Mouse (Mus musculus): ENCODE measurements at regions not wholly inside any gene's neighbourhood (a gene's known extent, or its start where the extent isn't known, plus 50 kb on each side); places are given as distances from the start of the nearest gene placed in this dataset.
A peak's percentile ranks its signal among the peaks of the same experiment; 100 is the strongest.

DNA sequence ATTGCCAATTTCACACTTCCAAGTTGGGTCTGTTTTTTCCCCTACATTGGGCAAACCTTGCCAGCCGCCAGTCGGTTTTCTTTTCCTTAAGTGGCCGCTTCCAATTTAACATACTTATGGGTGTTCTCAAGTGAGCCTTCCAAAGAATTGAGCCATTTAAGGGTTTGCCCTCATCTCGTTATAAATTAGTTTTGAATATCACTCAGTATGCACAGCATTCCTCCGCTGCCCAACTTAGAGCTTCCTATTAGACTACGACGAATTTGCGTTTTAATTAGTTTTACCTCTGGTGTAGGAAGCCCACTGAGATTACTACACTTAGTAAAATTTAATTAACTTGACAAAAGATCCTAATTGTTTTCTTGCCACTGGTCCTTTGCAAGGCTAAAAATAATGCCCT lies 209.9 kb downstream of the Cdh11 start:
- DNase-seq (ENCODE audit: low read depth), result no peak

DNA sequence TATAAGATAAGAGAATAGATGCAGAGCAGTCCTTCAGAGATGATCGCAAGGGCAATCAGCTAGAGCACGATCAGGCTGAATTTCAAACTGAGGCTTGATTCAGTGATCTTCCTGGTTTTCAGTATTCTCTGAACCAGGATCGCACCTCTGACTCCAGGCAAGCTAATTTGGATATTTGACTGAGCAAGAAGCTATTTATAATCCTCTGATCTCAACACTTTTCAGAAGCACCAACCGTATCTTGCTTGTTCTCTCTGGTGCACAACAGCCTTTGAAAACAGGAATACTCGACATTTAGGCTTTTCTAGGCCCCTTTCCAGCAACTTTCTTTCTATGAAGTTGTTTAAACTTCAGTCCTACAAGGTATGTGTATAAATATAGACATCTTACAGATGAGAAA lies 217.7 kb downstream of the Cdh11 start:
- DNase-seq (ENCODE audit: low read depth), result no peak

- no peak for DNase-seq (ENCODE audit: low read depth)
These were observed 231.2 kb downstream of the Cdh11 start for GRCm38 (mm10) chr8:102554213-102554612.

GRCm38 (mm10) chr8:102553348-102553935 lies 232.0 kb downstream of the Cdh11 start:
- DNase-seq (ENCODE audit: low read depth), result no peak

GRCm38 (mm10) chr8:102538886-102539285 lies 246.6 kb downstream of the Cdh11 start:
- DNase-seq (ENCODE audit: low read depth), result no peak

DNA sequence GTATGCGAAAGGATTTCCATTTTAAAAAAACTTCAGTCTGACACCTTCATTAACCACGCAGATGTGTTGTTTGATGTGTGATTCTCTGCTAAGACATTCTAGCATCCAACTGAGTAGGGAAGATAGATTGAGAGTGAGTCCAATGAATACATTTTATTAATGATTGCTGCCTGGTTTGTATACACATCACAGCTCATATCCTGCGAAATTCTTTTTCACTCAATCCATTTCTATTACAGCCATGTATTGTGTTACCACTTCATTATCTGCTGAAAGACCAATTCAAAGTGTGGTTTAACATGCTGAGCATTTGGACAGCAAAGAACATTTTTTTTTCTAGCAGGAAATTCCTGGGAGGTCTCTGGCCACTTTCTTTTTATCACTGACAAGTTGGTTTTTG lies 247.4 kb downstream of the Cdh11 start:
- no peak for DNase-seq (ENCODE audit: low read depth)

DNA sequence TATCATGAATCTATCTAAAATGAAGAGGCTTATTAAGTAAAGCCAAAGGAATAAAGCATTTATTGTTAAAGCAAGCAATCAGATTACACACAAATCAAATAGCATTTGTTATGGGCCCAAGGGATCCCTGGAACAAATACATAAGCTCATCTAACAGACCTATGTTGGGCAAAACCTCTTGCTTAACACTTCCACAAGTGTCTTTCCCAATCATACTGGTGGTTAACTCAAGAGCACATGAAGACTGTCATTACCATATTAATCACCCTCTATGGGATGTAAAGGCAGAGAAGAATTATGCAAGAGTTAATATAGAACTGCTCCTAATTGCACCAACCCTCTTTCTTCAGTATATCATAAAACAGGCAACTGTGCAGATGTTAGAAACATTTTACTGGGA lies 267.0 kb downstream of the Cdh11 start:
- DNase-seq (ENCODE audit: low read depth), result no peak

GRCm38 (mm10) chr8:102515748-102516147 lies 269.7 kb downstream of the Cdh11 start:
- DNase-seq (ENCODE audit: low read depth), result no peak

DNA sequence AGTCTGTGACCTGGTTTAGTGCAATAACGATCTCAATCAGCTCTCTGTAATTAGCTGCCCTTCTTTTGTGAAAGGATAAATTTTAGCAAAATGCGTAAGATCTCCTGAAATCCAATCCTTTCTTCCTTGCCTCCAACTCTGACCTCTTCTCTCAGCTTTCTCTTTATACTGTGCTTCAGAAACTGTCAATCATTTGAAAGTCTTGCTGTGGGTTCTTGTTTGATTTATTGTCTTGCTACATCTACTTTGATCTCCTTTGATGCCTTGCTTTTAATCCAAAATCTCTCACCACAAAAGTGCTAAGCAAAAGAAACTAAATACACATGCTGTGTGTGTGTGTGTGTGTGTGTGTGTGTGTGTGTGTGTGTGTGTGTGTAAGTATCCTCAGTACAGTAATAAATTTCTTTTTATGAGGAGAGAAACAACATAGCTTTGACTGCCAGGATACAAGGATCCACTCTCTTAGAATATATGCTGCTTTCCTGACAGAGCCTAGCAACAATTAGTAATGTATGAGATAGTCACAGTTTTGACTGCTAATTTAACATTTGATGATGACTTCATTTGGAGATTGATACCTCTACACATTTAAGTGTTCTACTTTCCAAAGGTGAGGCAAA lies 270.5 kb downstream of the Cdh11 start:
- no peak for DNase-seq (ENCODE audit: low read depth)

GRCm38 (mm10) chr8:102500751-102501150 lies 284.7 kb downstream of the Cdh11 start:
- no peak for DNase-seq (ENCODE audit: low read depth)

GRCm38 (mm10) chr8:102500202-102500601 lies 285.2 kb downstream of the Cdh11 start:
- peak; percentile 20 for DNase-seq (ENCODE audit: low read depth)

- DNase-seq (ENCODE audit: low read depth), result no peak
These were observed 286.4 kb downstream of the Cdh11 start for GRCm38 (mm10) chr8:102499091-102499490.

- no peak for DNase-seq (ENCODE audit: low read depth)
These were observed 288.3 kb downstream of the Cdh11 start for GRCm38 (mm10) chr8:102497160-102497559.

- DNase-seq (ENCODE audit: low read depth), result no peak
These were observed 288.7 kb downstream of the Cdh11 start for GRCm38 (mm10) chr8:102496698-102497097.

GRCm38 (mm10) chr8:102496021-102496420 lies 289.4 kb downstream of the Cdh11 start:
- no peak for DNase-seq (ENCODE audit: low read depth)

DNA sequence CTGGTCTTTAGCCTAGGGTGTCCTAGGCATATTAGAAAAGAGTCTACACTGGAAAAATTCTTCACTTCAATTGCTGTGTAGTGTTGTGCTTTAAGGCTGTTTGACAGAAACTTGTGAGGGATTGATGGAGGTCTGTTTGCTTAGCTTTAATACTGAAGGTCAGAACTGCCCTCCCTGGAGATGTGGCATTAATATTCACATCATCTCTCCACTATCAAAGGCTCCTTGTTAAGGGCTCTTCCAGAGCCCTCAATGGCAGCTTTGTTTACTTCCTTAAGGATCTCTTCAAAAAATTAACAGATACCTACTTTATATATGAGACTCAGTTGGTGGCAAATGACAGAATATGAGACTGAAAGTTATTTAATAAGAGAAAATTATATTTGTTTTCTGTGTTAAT lies 294.4 kb downstream of the Cdh11 start:
- no peak for DNase-seq (ENCODE audit: low read depth)

DNA sequence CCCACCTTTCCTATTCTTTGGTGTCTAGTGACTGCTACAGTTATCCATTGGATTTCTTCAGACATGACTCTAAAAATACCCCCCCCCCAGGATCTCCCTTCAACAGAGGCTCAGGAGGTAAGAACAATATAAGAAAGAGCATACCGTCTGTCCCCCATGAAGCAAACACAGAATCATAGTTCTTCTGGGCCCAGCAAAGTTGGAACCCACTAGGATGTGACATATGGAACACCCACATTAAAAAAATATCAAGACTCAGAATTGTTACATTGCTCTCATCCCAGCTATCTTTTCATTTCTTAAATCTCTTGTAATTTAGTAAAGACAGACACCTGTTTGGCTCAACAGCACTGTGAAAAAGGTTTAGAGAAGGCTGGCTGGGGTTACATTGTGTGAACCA lies 297.2 kb downstream of the Cdh11 start:
- no peak for DNase-seq (ENCODE audit: low read depth)

- no peak for DNase-seq (ENCODE audit: low read depth)
These were observed 297.6 kb downstream of the Cdh11 start for GRCm38 (mm10) chr8:102487796-102488195.

DNA sequence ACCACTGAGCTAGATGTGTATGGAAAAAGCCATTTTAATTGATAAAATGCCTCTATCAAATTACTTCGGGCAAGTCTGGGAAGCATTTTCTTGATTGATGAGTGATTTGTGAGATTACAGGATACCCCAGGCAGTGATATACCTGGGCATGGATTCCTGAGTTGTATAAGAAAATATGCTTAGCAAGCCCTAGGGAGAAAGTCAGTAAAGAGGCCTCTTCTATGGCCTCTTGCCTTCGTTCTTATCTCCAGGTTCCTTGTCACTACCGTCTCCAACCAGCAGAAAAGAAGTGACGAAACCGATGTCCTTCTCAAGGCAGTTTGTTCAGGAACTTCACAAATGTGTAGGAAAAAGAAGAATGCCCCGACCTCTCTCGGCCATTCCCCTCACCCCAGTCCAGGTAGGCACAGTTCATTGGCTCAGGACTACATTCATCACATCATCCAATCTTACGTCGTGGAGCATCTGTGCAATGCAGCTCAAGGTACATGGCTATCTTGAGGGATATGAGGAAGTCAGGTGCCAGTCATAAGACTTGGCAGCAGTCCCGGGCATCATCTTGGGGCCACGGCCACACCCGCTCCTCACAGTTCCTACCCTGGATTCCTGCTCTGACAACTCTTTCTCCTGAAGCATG lies 310.2 kb downstream of the Cdh11 start:
- DNase-seq (ENCODE audit: low read depth), result no peak

- DNase-seq (ENCODE audit: low read depth), result no peak
These were observed 311.2 kb downstream of the Cdh11 start for GRCm38 (mm10) chr8:102474192-102474591.

GRCm38 (mm10) chr8:102471352-102471751 lies 314.1 kb downstream of the Cdh11 start:
- no peak for DNase-seq (ENCODE audit: low read depth)

DNA sequence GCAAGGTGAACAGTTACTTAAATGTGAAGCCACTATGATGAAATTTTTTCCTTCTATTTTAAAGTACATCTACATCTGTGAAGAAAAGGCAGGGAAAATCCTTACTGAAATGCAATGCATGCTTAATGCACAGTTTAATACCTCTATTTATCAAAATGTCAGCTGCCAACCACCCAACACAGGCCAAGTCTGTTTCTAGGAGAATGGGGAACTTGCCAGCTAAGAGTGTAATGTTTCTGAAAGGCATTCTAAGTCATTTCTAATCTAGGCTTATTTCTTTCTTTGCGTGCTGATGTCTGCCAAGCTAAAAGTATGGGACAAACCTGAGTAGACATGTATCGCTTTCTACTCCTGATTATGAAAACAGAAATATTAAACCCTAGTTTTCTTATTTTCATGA lies 322.8 kb downstream of the Cdh11 start:
- DNase-seq (ENCODE audit: low read depth), result no peak

DNA sequence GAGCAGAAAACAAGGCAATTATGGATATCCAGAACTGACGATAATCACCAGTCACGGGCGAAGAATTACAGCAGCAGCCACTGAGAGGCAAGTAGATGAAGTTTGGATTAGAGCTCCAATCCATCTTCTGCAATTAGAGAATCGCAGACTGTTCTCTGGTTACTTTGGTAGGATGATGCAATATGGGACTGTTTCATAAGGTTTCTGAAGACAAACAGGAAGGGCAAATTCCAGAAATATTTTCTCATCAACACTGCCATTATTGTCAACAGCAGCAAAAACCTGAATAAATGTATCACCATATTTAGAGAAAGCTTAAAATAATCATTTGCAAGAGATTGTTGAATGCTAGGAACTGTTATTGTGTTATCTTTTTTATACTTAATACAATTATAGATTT lies 342.4 kb downstream of the Cdh11 start:
- DNase-seq (ENCODE audit: low read depth), result no peak

DNA sequence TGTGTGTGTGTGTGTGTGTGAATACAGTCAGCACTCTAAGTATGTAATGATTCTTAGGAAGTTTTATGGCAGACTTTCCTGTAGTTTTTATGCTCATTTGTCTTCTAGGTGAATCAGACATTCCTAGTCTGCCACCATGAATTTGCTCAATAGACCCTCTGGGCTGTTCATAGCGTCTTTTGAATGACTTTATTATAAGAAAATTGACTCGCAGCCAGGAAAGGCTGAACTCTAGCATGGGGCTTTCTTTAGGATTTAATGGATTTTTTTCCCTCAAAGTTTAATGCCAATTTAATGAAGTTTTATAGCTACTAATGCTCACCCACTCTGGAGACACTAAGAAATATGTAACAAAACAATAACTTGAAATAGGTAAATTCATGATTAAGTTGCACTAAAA lies 363.6 kb downstream of the Cdh11 start:
- no peak for DNase-seq (ENCODE audit: low read depth)

All from fibroblast of lung, adult 2 months (primary cell).